Mouse (Mus musculus) heart, embryonic 11.5 days (tissue): ENCODE measurements around the gene Erc1. TPM values are rescaled to one million over a fixed set of nuclear protein-coding genes. Genes with fewer than 3 reads are reported as not detected.

Source experiments
- ATAC-seq: fragments of 200-750 bp; cut with Nextera tagmentation; replicated peaks from 2 replicates; pipeline ENCODE4 v1.8.0; 2017; ENCODE audit warnings: moderate library complexity; ENCODE audit not compliant: insufficient number of reproducible peaks, low FRiP score, low TSS enrichment
- H3K27ac ChIP-seq: fragments of 300-500 bp; sonication (generic); 2 replicates; pipeline ENCODE4 v1.5.1; 2014; ENCODE audit warnings: mild to moderate bottlenecking, low read depth, low read length
- H3K27me3 ChIP-seq: fragments of 300-500 bp; sonication (generic); 2 replicates; pipeline ENCODE4 v1.6.1; 2014; ENCODE audit warnings: mild to moderate bottlenecking, low read length, mixed read lengths; ENCODE audit not compliant: control insufficient read depth, insufficient read depth
- H3K36me3 ChIP-seq: fragments of 300-500 bp; sonication (generic); 2 replicates; pipeline ENCODE4 v1.6.1; 2014; ENCODE audit warnings: mild to moderate bottlenecking, low read length, moderate library complexity, mixed read lengths; ENCODE audit not compliant: control insufficient read depth, insufficient read depth
- H3K4me1 ChIP-seq: fragments of 300-500 bp; sonication (generic); 2 replicates; pipeline ENCODE4 v1.6.1; 2014; ENCODE audit warnings: low read length; ENCODE audit not compliant: control insufficient read depth, insufficient read depth
- H3K4me2 ChIP-seq: fragments of 300-500 bp; sonication (generic); 2 replicates; pipeline ENCODE4 v1.6.1; 2014; ENCODE audit warnings: mild to moderate bottlenecking, moderate library complexity
- H3K4me3 ChIP-seq: fragments of 300-500 bp; sonication (generic); 2 replicates; pipeline ENCODE4 v1.5.1; 2014; ENCODE audit warnings: low read depth, low read length
- H3K9ac ChIP-seq: fragments of 300-500 bp; sonication (generic); 2 replicates; pipeline ENCODE4 v1.6.1; 2014; ENCODE audit warnings: mild to moderate bottlenecking, low read depth, low read length, moderate library complexity
- H3K9me3 ChIP-seq: fragments of 300-500 bp; sonication (generic); replicated peaks from 2 replicates; pipeline ENCODE4 v1.6.1; 2016; ENCODE audit warnings: low read length; ENCODE audit not compliant: control insufficient read depth
- WGBS: fragments of 180-500 bp; shearing (Covaris S2); extraction: QIAGEN DNeasy Blood & Tissue Kit; methylation state at CpG from one replicate; pipeline ENCODE4 v1.1.7; 2014; ENCODE audit not compliant: insufficient replicate concordance; 5-methylcytosine and 5-hydroxymethylcytosine counted together
- polyA plus RNA-seq: library from polyadenylated mRNA; unstranded; fragments of >200 nt; fragmentation: Nextera tagmentation; extraction: Ambion mirVana; gene quantifications from 2 replicates; pipeline ENCODE4 v1.2.1, GENCODE M21; 2014

The Erc1 gene
- polyA plus RNA-seq, 1 experiment from 2014 or later: 21.8 TPM

GRCm38 (mm10) chr6:119749093-119749635 lies 98.8 kb downstream of the Erc1 start:
- H3K4me1 ChIP-seq: no peaks in the 10 kb centered on the region
- no peak overlapping the region for H3K9ac ChIP-seq
- H3K27me3 ChIP-seq: no peaks in the 10 kb centered on the region
- no peak overlapping the region for H3K4me3 ChIP-seq
- H3K9me3 ChIP-seq: no peaks in the 10 kb centered on the region
- 84% methylated on average over 7 of the region's 7 CpGs for WGBS
- no peak for ATAC-seq
- peaks cover 6% of the 10 kb centered on the region for H3K36me3 ChIP-seq
- no peak overlapping the region for H3K27ac ChIP-seq
- H3K4me2 ChIP-seq: no peak overlapping the region

- Histone ChIP-seq H3K4me3 (no peak overlapping the region), H3K9me3 (no peaks in the 10 kb centered on the region), H3K4me1 (no peaks in the 10 kb centered on the region), H3K4me2 (no peak overlapping the region), H3K27me3 (no peaks in the 10 kb centered on the region), H3K9ac (no peak overlapping the region), H3K27ac (no peak overlapping the region), H3K36me3 (peaks cover 7% of the 10 kb centered on the region)
- 81% methylated on average over 2 of the region's 2 CpGs for WGBS
- ATAC-seq: no peak
Measured at GRCm38 (mm10) chr6:119741861-119742260, 106.1 kb downstream of the Erc1 start.

DNA sequence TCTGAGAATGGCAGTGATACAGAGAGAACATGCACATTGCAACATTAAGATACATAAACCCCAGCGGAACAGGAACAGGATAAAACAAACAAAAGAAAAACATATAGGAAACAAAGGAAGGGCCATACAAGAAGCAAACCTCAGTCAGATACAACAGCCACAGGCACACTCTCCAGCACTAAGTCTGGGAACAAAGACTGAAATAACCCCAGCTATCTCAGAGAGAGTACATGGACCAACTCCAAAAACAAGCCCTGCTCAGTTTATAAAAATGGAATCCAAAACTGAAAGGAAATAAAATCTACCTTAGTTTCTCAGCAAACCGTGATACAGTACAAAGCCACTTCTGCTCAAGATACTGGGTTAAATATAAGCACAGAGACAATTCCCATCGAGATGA lies 107.4 kb downstream of the Erc1 start:
- Histone ChIP-seq H3K4me2 (no peak overlapping the region), H3K4me3 (no peak overlapping the region), H3K27ac (no peak overlapping the region), H3K36me3 (peaks cover 7% of the 10 kb centered on the region), H3K27me3 (no peaks in the 10 kb centered on the region), H3K9me3 (no peaks in the 10 kb centered on the region), H3K4me1 (no peaks in the 10 kb centered on the region), H3K9ac (no peak overlapping the region)
- no peak for ATAC-seq
- WGBS: 78% methylated on average over 3 of the region's 3 CpGs

- no peak overlapping the region for H3K4me2 ChIP-seq
- no peaks in the 10 kb centered on the region for H3K27me3 ChIP-seq
- H3K36me3 ChIP-seq: peaks cover 7% of the 10 kb centered on the region
- no peaks in the 10 kb centered on the region for H3K4me1 ChIP-seq
- no peak for ATAC-seq
- H3K27ac ChIP-seq: no peak overlapping the region
- 87% methylated on average over 4 of the region's 4 CpGs for WGBS
- H3K4me3 ChIP-seq: no peak overlapping the region
- no peaks in the 10 kb centered on the region for H3K9me3 ChIP-seq
- H3K9ac ChIP-seq: no peak overlapping the region
Measured at GRCm38 (mm10) chr6:119738638-119739375, 109.2 kb downstream of the Erc1 start.

- Histone ChIP-seq H3K4me2 (no peak overlapping the region), H3K9me3 (no peaks in the 10 kb centered on the region), H3K36me3 (peaks cover 3% of the 10 kb centered on the region; the same call in 1 of the 2 replicates), H3K4me3 (no peak overlapping the region), H3K27me3 (no peaks in the 10 kb centered on the region), H3K27ac (no peak overlapping the region), H3K9ac (no peak overlapping the region), H3K4me1 (no peaks in the 10 kb centered on the region)
- no peak for ATAC-seq
- 86% methylated on average over 4 of the region's 4 CpGs for WGBS
Measured at GRCm38 (mm10) chr6:119737716-119738115, 110.3 kb downstream of the Erc1 start.

GRCm38 (mm10) chr6:119735937-119736336 lies 112.0 kb downstream of the Erc1 start:
- Histone ChIP-seq H3K9ac (no peak overlapping the region), H3K4me2 (no peak overlapping the region), H3K9me3 (no peaks in the 10 kb centered on the region), H3K36me3 (no peaks in the 10 kb centered on the region), H3K4me3 (no peak overlapping the region), H3K4me1 (no peaks in the 10 kb centered on the region), H3K27ac (no peak overlapping the region), H3K27me3 (no peaks in the 10 kb centered on the region)
- WGBS: 92% methylated on average over 2 of the region's 2 CpGs
- ATAC-seq: no peak

DNA sequence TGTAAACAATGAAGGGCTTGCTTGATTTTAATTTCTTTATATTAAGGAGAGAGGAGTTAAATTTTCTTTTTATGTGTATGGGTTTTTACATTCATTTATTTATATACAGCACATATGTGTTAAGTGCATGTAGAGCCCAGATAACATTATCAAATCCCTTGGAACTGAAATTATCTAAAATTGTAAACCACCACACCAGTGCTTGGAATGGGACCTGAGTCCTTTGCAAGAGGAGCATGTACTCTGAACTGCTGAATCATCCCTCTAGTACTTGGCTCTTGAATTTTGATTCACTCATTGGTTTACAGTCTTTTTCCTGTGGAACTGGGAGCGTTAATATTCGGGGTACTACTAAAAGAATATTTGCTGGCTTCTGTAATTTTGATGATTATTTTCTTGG lies 116.8 kb downstream of the Erc1 start:
- WGBS: 88% methylated on average over 2 of the region's 2 CpGs
- Histone ChIP-seq H3K9me3 (no peaks in the 10 kb centered on the region), H3K4me1 (no peaks in the 10 kb centered on the region), H3K27me3 (no peaks in the 10 kb centered on the region), H3K36me3 (no peaks in the 10 kb centered on the region), H3K9ac (no peak overlapping the region), H3K27ac (no peak overlapping the region), H3K4me3 (no peak overlapping the region), H3K4me2 (no peak overlapping the region)
- ATAC-seq: no peak

GRCm38 (mm10) chr6:119715234-119715633 lies 132.7 kb downstream of the Erc1 start:
- no peak overlapping the region for H3K4me3 ChIP-seq
- peaks cover 14% of the 10 kb centered on the region for H3K4me1 ChIP-seq
- H3K9me3 ChIP-seq: no peaks in the 10 kb centered on the region
- H3K27me3 ChIP-seq: no peaks in the 10 kb centered on the region
- ATAC-seq: no peak
- H3K36me3 ChIP-seq: no peaks in the 10 kb centered on the region
- H3K4me2 ChIP-seq: no peak overlapping the region
- no peak overlapping the region for H3K27ac ChIP-seq
- WGBS: 93% methylated on average over 2 of the region's 2 CpGs
- H3K9ac ChIP-seq: no peak overlapping the region

DNA sequence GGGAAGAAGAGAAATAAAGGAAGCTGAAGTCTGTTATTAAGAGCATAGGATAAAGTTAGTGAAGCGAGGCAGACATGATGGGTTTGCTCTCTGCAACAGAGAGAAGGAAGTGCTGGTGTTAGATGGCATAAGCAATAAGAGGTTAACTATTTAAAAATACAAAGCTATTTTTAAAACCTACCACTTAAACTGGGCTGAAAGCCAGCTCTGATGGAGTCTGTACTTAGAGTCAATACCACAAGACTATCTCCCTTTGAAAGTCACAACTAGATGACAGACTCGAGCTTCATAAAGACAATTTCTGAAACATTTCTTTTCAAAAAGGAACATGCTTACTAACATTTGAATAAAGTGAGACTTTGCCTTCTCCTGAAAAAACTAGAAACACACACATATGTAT lies 134.0 kb downstream of the Erc1 start:
- peak overlapping the region; percentile 11; the same call in 1 of the 2 replicates for H3K4me2 ChIP-seq
- no peaks in the 10 kb centered on the region for H3K9me3 ChIP-seq
- peaks cover 14% of the 10 kb centered on the region for H3K4me1 ChIP-seq
- ATAC-seq: no peak
- no peaks in the 10 kb centered on the region for H3K36me3 ChIP-seq
- WGBS: 63% methylated on average over 2 of the region's 2 CpGs
- no peak overlapping the region; the same call in 1 of the 2 replicates for H3K9ac ChIP-seq
- no peaks in the 10 kb centered on the region for H3K27me3 ChIP-seq
- H3K27ac ChIP-seq: peak overlapping the region; percentile 46; the same call in 1 of the 2 replicates
- no peak overlapping the region for H3K4me3 ChIP-seq
